Mouse (Mus musculus) megakaryocyte progenitor cell, adult 5-6 weeks (primary cell): ENCODE results near the gene Fhdc1. TPM values are rescaled to one million over a fixed set of nuclear protein-coding genes. Genes with fewer than 3 reads are reported as not detected.

Experiments
- ATAC-seq: replicated peaks from 2 replicates; pipeline ENCODE4 v1.8.0; 2016; ENCODE audit warnings: mild to moderate bottlenecking, moderate TSS enrichment, inconsistent platforms; ENCODE audit not compliant: poor library complexity
- total RNA-seq, 2 experiments: library from RNA; stranded (forward) in 1 of 2; stranded (reverse) in 1 of 2; fragments of 157-497, 149-512 nt in 1 of 2; fragments of 200-1000 nt in 1 of 2; gene quantifications; 2 replicates each; pipeline versions ENCODE4 v1.2.3 to v1.2.4; 2015 to 2017

Gene Fhdc1
- total RNA-seq (2015) (0.22 and 2.2 TPM in 2 replicates), total RNA-seq (2017) (0.74 and 0.79 TPM in 2 replicates)

- peak; percentile 29 for ATAC-seq
Measured at GRCm38 (mm10) chr3:84480006-84480897, at the start of gene Fhdc1. TSS of gene Fhdc1 (minus strand) at chr3:84480429.

GRCm38 (mm10) chr3:84529021-84529420, 48.8 kb upstream of the Fhdc1 start:
- no peak for ATAC-seq

GRCm38 (mm10) chr3:84524952-84525351, 44.7 kb upstream of the Fhdc1 start:
- no peak for ATAC-seq

- ATAC-seq, result no peak
Measured at GRCm38 (mm10) chr3:84516163-84516562, 35.9 kb upstream of the Fhdc1 start.

- ATAC-seq, result 0 out of 2 replicates have a peak, but pooled peaks have one; percentile 42
Measured at GRCm38 (mm10) chr3:84512774-84513515, 32.7 kb upstream of the Fhdc1 start.

GRCm38 (mm10) chr3:84505193-84505592, 25.0 kb upstream of the Fhdc1 start:
- ATAC-seq, result no peak

GRCm38 (mm10) chr3:84504291-84504690, 24.1 kb upstream of the Fhdc1 start:
- peak; percentile 97 for ATAC-seq

- ATAC-seq, result no peak
Measured at GRCm38 (mm10) chr3:84502101-84502500, 21.9 kb upstream of the Fhdc1 start.

GRCm38 (mm10) chr3:84500491-84500890, 20.3 kb upstream of the Fhdc1 start:
- no peak for ATAC-seq

- ATAC-seq, result no peak
Measured at GRCm38 (mm10) chr3:84497718-84498117, 17.5 kb upstream of the Fhdc1 start.

GRCm38 (mm10) chr3:84492657-84493056, 12.4 kb upstream of the Fhdc1 start:
- peak; percentile 40; the same call in 1 of the 2 replicates for ATAC-seq

- ATAC-seq, result peak; percentile 84
Measured at GRCm38 (mm10) chr3:84492148-84492547, 11.9 kb upstream of the Fhdc1 start.

- ATAC-seq, result no peak
Measured at GRCm38 (mm10) chr3:84488716-84489115, 8.5 kb upstream of the Fhdc1 start.

- no peak for ATAC-seq
Measured at GRCm38 (mm10) chr3:84484891-84485290, 4.7 kb upstream of the Fhdc1 start.

GRCm38 (mm10) chr3:84484333-84484732, 4.1 kb upstream of the Fhdc1 start:
- no peak for ATAC-seq

GRCm38 (mm10) chr3:84482121-84482520, 1.9 kb upstream of the Fhdc1 start:
- ATAC-seq, result no peak

- ATAC-seq, result peak; percentile 56
Measured at GRCm38 (mm10) chr3:84481104-84481503, 875 bp upstream of the Fhdc1 start.

- peak; percentile 52 for ATAC-seq
Measured at GRCm38 (mm10) chr3:84479293-84480005, 780 bp downstream of the Fhdc1 start.

GRCm38 (mm10) chr3:84478896-84479292, 1.3 kb downstream of the Fhdc1 start:
- ATAC-seq, result no peak

- ATAC-seq, result no peak
Measured at GRCm38 (mm10) chr3:84478195-84478594, 2.0 kb downstream of the Fhdc1 start.

- ATAC-seq, result no peak
Measured at GRCm38 (mm10) chr3:84477498-84477897, 2.7 kb downstream of the Fhdc1 start.
